Mouse (Mus musculus): ENCODE data around the gene Ppp1r13b.

GRCm38 (mm10) chr12:111902488-111902887, 5.4 kb downstream of the Ppp1r13b start:
- no peak for TF ChIP-seq CTCF (IDR thresholded peaks at IDR 0.05; ENCODE audit: insufficient read depth, low read length)
- TF ChIP-seq POLR2A (IDR thresholded peaks at IDR 0.05; ENCODE audit: borderline replicate concordance, extremely low read depth, low read depth, low read length), result no peak
